In genomic region chr1:134540610-134541009, GRCm38 (mm10) we compare ENCODE assay signal across 27 mouse cellular contexts. TPM values are rescaled to one million over a fixed set of nuclear protein-coding genes. Genes with fewer than 3 reads are reported as not detected.
"Had no signal": no experiment of that assay in that cellular context is flagged by ENCODE, and none has a peak within 500 bp of the region (broad histone marks: within the 10 kb centered on the region; RNA-seq: fewer than 3 reads in every experiment).

No protein-coding gene starts in this region.

- H3K27me3 ChIP-seq: limb, embryonic 12.5 days; limb, embryonic 15.5 days; midbrain, embryonic 13.5 days; neural tube, embryonic 13.5 days had no signal

- H3K9ac ChIP-seq: limb, embryonic 12.5 days; limb, embryonic 15.5 days; liver, embryonic 14.5 days; liver, postnatal 0 days; lung, embryonic 14.5 days; midbrain, embryonic 13.5 days; neural tube, embryonic 13.5 days had no signal

- H3K4me3 ChIP-seq: limb, embryonic 12.5 days; limb, embryonic 15.5 days; megakaryocyte, embryonic 14.5 days; midbrain, embryonic 10.5 days; midbrain, embryonic 13.5 days; myocyte; neural tube, embryonic 13.5 days had no signal

- ATAC-seq: liver, postnatal 0 days; lung, postnatal 0 days; midbrain, embryonic 13.5 days; midbrain, embryonic 16.5 days had no signal

- H3K4me2 ChIP-seq: limb, embryonic 12.5 days; limb, embryonic 15.5 days; liver, embryonic 11.5 days; lung, embryonic 14.5 days; midbrain, embryonic 13.5 days; neural tube, embryonic 13.5 days had no signal

- H3K36me3 ChIP-seq: limb, embryonic 12.5 days; limb, embryonic 15.5 days; midbrain, embryonic 10.5 days; midbrain, embryonic 13.5 days; neural tube, embryonic 13.5 days had no signal

- H3K4me1 ChIP-seq: limb, embryonic 12.5 days; limb, embryonic 15.5 days; neural tube, embryonic 13.5 days had no signal

- DNase-seq: kidney, adult 18-20 months; kidney, adult 9 months; kidney, postnatal 4 days; left cerebral cortex, postnatal 4 days; liver, postnatal 0 days; lung, embryonic 14.5 days; lung, postnatal 36 days; thymus, postnatal 25 days had no signal

- H3K27ac ChIP-seq: limb, embryonic 12.5 days; liver, embryonic 14.5 days; midbrain, embryonic 10.5 days; midbrain, embryonic 13.5 days; neural tube, embryonic 13.5 days had no signal

RNA-seq across cellular contexts. Expression of gene Mgat4e, which starts 8.9 kb away (rescaled TPM):
- total RNA-seq: left cerebral cortex, adult 8-10 months; left cerebral cortex, postnatal 14 days; left cerebral cortex, postnatal 4 days; monocyte, adult 5-6 weeks; neutrophil, adult 5-6 weeks had no signal
- polyA plus RNA-seq: kidney, embryonic 16.5 days; limb, embryonic 12.5 days; limb, embryonic 15.5 days; liver, embryonic 11.5 days; liver, embryonic 14.5 days; liver, postnatal 0 days; lung, embryonic 14.5 days; lung, postnatal 0 days; midbrain, embryonic 10.5 days; midbrain, embryonic 13.5 days; midbrain, embryonic 16.5 days; myocyte; neural tube, embryonic 13.5 days; small intestine, adult 2 months; spleen, adult 2 months; thymus, postnatal 0 days had no signal
